Mouse (Mus musculus): Measurements from ENCODE around the gene BC029722. TPM values are rescaled to one million over a fixed set of nuclear protein-coding genes. Genes with fewer than 3 reads are reported as not detected.
A peak's percentile ranks its signal among the peaks of the same experiment; 100 is the strongest.

Gene BC029722
- polyA plus RNA-seq, 1 experiment from 2014 or later = 28.4 TPM

- no peak overlapping the region for H3K27ac ChIP-seq
- 0 out of 2 replicates have a peak, but pooled peaks cover 4% of the 10 kb centered on the region for H3K4me1 ChIP-seq (replicated peaks; ENCODE audit: insufficient read depth, low read length)
- 0 out of 2 replicates have a peak overlapping the region, but pooled peaks have one; percentile 94 for H3K4me2 ChIP-seq (ENCODE audit: low read length)
- WGBS = 56% methylated on average over 11 of the region's 11 CpGs
- no peaks in the 10 kb centered on the region for H3K36me3 ChIP-seq (ENCODE audit: insufficient read depth, low read length)
- peaks cover 15% of the 10 kb centered on the region for H3K27me3 ChIP-seq (ENCODE audit: insufficient read depth, low read length)
- H3K4me3 ChIP-seq (replicated peaks; ENCODE audit: low read depth, low read length) = peak overlapping the region; percentile 20
- DNase-seq (ENCODE audit: low spot score) (no peak), ATAC-seq (replicated peaks; ENCODE audit: low FRiP score, low read depth) (no peak)
- H3K9ac ChIP-seq (ENCODE audit: low read depth, low read length) = no peak overlapping the region
- H3K9me3 ChIP-seq (replicated peaks; ENCODE audit: low read length) = no peaks in the 10 kb centered on the region
- TF ChIP-seq CTCF (IDR thresholded peaks at IDR 0.05; ENCODE audit: low read depth) = no peak
These were observed 44.8 kb downstream of the BC029722 start for GRCm38 (mm10) chr2:155774261-155774926.

- no peak overlapping the region for H3K4me3 ChIP-seq (replicated peaks; ENCODE audit: low read depth, low read length)
- H3K4me1 ChIP-seq (replicated peaks; ENCODE audit: insufficient read depth, low read length) = 0 out of 2 replicates have a peak, but pooled peaks cover 4% of the 10 kb centered on the region
- 65% methylated on average over 4 of the region's 4 CpGs for WGBS
- no peaks in the 10 kb centered on the region for H3K9me3 ChIP-seq (replicated peaks; ENCODE audit: low read length)
- no peak for ATAC-seq (replicated peaks; ENCODE audit: low FRiP score, low read depth)
- no peak overlapping the region for H3K4me2 ChIP-seq (ENCODE audit: low read length)
- H3K36me3 ChIP-seq (ENCODE audit: insufficient read depth, low read length) = no peaks in the 10 kb centered on the region
- H3K27ac ChIP-seq = no peak overlapping the region
- no peak overlapping the region for H3K9ac ChIP-seq (ENCODE audit: low read depth, low read length)
- peaks cover 15% of the 10 kb centered on the region for H3K27me3 ChIP-seq (ENCODE audit: insufficient read depth, low read length)
- no peak for DNase-seq (ENCODE audit: low spot score)
- no peak for TF ChIP-seq CTCF (IDR thresholded peaks at IDR 0.05; ENCODE audit: low read depth)
These were observed 45.6 kb downstream of the BC029722 start for GRCm38 (mm10) chr2:155773664-155774063.

Other genes starting within 250 kb of the BC029722 start
- gene Gss, start 226.6 kb downstream of the BC029722 start, polyA plus RNA-seq (2015; fragmentation: Nextera tagmentation; extraction: Ambion mirVana) = 114 and 129 TPM in 2 replicates
- gene Myh7b, start 208.2 kb downstream of the BC029722 start, polyA plus RNA-seq (2015; fragmentation: Nextera tagmentation; extraction: Ambion mirVana) = 0.37 and 0.47 TPM in 2 replicates
- gene Trpc4ap, start 127.0 kb downstream of the BC029722 start, polyA plus RNA-seq (2015; fragmentation: Nextera tagmentation; extraction: Ambion mirVana) = 100 and 102 TPM in 2 replicates
- gene Edem2, start 90.0 kb downstream of the BC029722 start, polyA plus RNA-seq (2015; fragmentation: Nextera tagmentation; extraction: Ambion mirVana) = 36.4 and 38.1 TPM in 2 replicates
- gene Gm17581, start 83.6 kb downstream of the BC029722 start, polyA plus RNA-seq (2015; fragmentation: Nextera tagmentation; extraction: Ambion mirVana) = not detected in 2 replicates
- gene Procr, start 68.3 kb downstream of the BC029722 start, polyA plus RNA-seq (2015; fragmentation: Nextera tagmentation; extraction: Ambion mirVana) = 6.9 and 7.6 TPM in 2 replicates
- gene Mmp24, start 44.1 kb downstream of the BC029722 start, polyA plus RNA-seq (2015; fragmentation: Nextera tagmentation; extraction: Ambion mirVana) = 0.03 and 0.08 TPM in 2 replicates
- gene Eif6, start 7.5 kb upstream of the BC029722 start, polyA plus RNA-seq (2015; fragmentation: Nextera tagmentation; extraction: Ambion mirVana) = 207 and 220 TPM in 2 replicates
- gene Fam83c, start 15.4 kb upstream of the BC029722 start, polyA plus RNA-seq (2015; fragmentation: Nextera tagmentation; extraction: Ambion mirVana) = 0.07 and 0.10 TPM in 2 replicates
- gene Uqcc1, start 110.9 kb upstream of the BC029722 start, polyA plus RNA-seq (2015; fragmentation: Nextera tagmentation; extraction: Ambion mirVana) = 72.9 and 83.2 TPM in 2 replicates
- gene Gm15557, start 121.3 kb upstream of the BC029722 start, polyA plus RNA-seq (2015; fragmentation: Nextera tagmentation; extraction: Ambion mirVana) = not detected in 2 replicates
- gene Gdf5, start 125.9 kb upstream of the BC029722 start, polyA plus RNA-seq (2015; fragmentation: Nextera tagmentation; extraction: Ambion mirVana) = 0.64 and 0.91 TPM in 2 replicates
- gene Cep250, start 137.0 kb upstream of the BC029722 start, polyA plus RNA-seq (2015; fragmentation: Nextera tagmentation; extraction: Ambion mirVana) = 10.1 and 11.0 TPM in 2 replicates
- gene 6430550D23Rik, start 188.6 kb upstream of the BC029722 start, polyA plus RNA-seq (2015; fragmentation: Nextera tagmentation; extraction: Ambion mirVana) = 0.68 and 2.5 TPM in 2 replicates
- gene Ergic3, start 188.6 kb upstream of the BC029722 start, polyA plus RNA-seq (2015; fragmentation: Nextera tagmentation; extraction: Ambion mirVana) = 219 and 231 TPM in 2 replicates
- 0.38 and 0.51 TPM in 2 replicates for gene Fer1l4, start 233.5 kb upstream of the BC029722 start, polyA plus RNA-seq (2015; fragmentation: Nextera tagmentation; extraction: Ambion mirVana)
- 1.9 and 2.0 TPM in 2 replicates for gene Spag4, start 245.7 kb upstream of the BC029722 start, polyA plus RNA-seq (2015; fragmentation: Nextera tagmentation; extraction: Ambion mirVana)

Measured in kidney, postnatal 0 days (tissue).